Mouse (Mus musculus) gastrocnemius, postnatal 14 days (tissue): ENCODE data around the gene Pdlim4. TPM values are rescaled to one million over a fixed set of nuclear protein-coding genes. Genes with fewer than 3 reads are reported as not detected.
"Not testable (repeated sequence)": the region's sequence is repeated elsewhere in the genome, so short reads cannot be mapped to it uniquely, and the experiment has no call there.

Experiments used
- DNase-seq: peaks from one replicate; pipeline ENCODE4 v3.0.0; 2021; ENCODE audit warnings: mixed read lengths
- intact Hi-C: fragments of 180-260 bp; cut with DNase I; formaldehyde crosslinking; loops from one replicate; pipeline ENCODE4 v1.15.1; 2025; ENCODE audit warnings: low total_unique reads
- total RNA-seq, 2 experiments: library from RNA; stranded (reverse); gene quantifications; 2 replicates each; pipeline ENCODE4 v1.2.3; 2021

Gene Pdlim4
- total RNA-seq, 2 experiments from 2014 or later: 15.6 to 18.8 TPM

GRCm38 (mm10) chr11:54065106-54065914, 3.5 kb downstream of the Pdlim4 start:
- intact Hi-C loops: no loop called here
- DNase-seq: no peak

- DNase-seq: no peak
- intact Hi-C loops: no loop called here
Observed at GRCm38 (mm10) chr11:54064412-54064978, 4.3 kb downstream of the Pdlim4 start.

- DNase-seq: no peak
- intact Hi-C loops: no loop called here
Observed at GRCm38 (mm10) chr11:54063472-54063775, 5.4 kb downstream of the Pdlim4 start.

GRCm38 (mm10) chr11:54062753-54063471, 5.9 kb downstream of the Pdlim4 start:
- intact Hi-C loops: no loop called here
- DNase-seq: no peak

- no peak for DNase-seq
- intact Hi-C loops: no loop called here
Observed at GRCm38 (mm10) chr11:54062086-54062752, 6.6 kb downstream of the Pdlim4 start.

GRCm38 (mm10) chr11:54060316-54060715, 8.5 kb downstream of the Pdlim4 start:
- DNase-seq: peak; percentile 66
- intact Hi-C loops: no loop called here

GRCm38 (mm10) chr11:54059526-54059925, 9.3 kb downstream of the Pdlim4 start:
- intact Hi-C loops: loop anchor here (10.0 kb wide), 1 partner anchor 125 kb away; no protein-coding TSS in a partner anchor
- no peak for DNase-seq

GRCm38 (mm10) chr11:54058643-54059042, 10.2 kb downstream of the Pdlim4 start:
- intact Hi-C loops: loop anchor here (10.0 kb wide), 1 partner anchor 124 kb away; no protein-coding TSS in a partner anchor
- DNase-seq: no peak

GRCm38 (mm10) chr11:54058056-54058617, 10.7 kb downstream of the Pdlim4 start:
- DNase-seq: no peak
- intact Hi-C loops: loop anchor here (10.0 kb wide), 1 partner anchor 123 kb away; no protein-coding TSS in a partner anchor

GRCm38 (mm10) chr11:54057428-54057827, 11.4 kb downstream of the Pdlim4 start:
- DNase-seq: no peak
- intact Hi-C loops: loop anchor here (10.0 kb wide), 1 partner anchor 123 kb away; no protein-coding TSS in a partner anchor

GRCm38 (mm10) chr11:54056132-54056531, 12.7 kb downstream of the Pdlim4 start:
- DNase-seq: no peak
- intact Hi-C loops: loop anchor here (10.0 kb wide), 1 partner anchor 121 kb away; no protein-coding TSS in a partner anchor

- intact Hi-C loops: loop anchor here (1.0 to 10.0 kb wide), 2 partner anchors 52 to 119 kb away; no protein-coding TSS in a partner anchor
- DNase-seq: no peak
Observed at GRCm38 (mm10) chr11:54054257-54054656, 14.6 kb downstream of the Pdlim4 start.

GRCm38 (mm10) chr11:54053090-54053489, 15.7 kb downstream of the Pdlim4 start:
- intact Hi-C loops: loop anchor here (10.0 kb wide), 1 partner anchor 118 kb away; no protein-coding TSS in a partner anchor
- DNase-seq: no peak

GRCm38 (mm10) chr11:54052128-54052527, 16.7 kb downstream of the Pdlim4 start:
- intact Hi-C loops: loop anchor here (10.0 kb wide), 1 partner anchor 117 kb away; no protein-coding TSS in a partner anchor
- DNase-seq: no peak

- intact Hi-C loops: loop anchor here (10.0 kb wide), 1 partner anchor 116 kb away; no protein-coding TSS in a partner anchor
- no peak for DNase-seq
Observed at GRCm38 (mm10) chr11:54051161-54051560, 17.7 kb downstream of the Pdlim4 start.

GRCm38 (mm10) chr11:54050205-54050604, 18.6 kb downstream of the Pdlim4 start:
- DNase-seq: no peak
- intact Hi-C loops: loop anchor here (10.0 kb wide), 1 partner anchor 115 kb away; no protein-coding TSS in a partner anchor

- intact Hi-C loops: no loop called here
- no peak for DNase-seq
Observed at GRCm38 (mm10) chr11:54040676-54041075, 28.1 kb downstream of the Pdlim4 start.

GRCm38 (mm10) chr11:54032872-54033271, 35.9 kb downstream of the Pdlim4 start:
- intact Hi-C loops, DNase-seq: not testable (repeated sequence)

- DNase-seq: no peak
- intact Hi-C loops: no loop called here
Observed at GRCm38 (mm10) chr11:54028997-54029396, 39.8 kb downstream of the Pdlim4 start.
